Comparison of ENCODE assay signal across 16 mouse cellular contexts in the genomic region with DNA sequence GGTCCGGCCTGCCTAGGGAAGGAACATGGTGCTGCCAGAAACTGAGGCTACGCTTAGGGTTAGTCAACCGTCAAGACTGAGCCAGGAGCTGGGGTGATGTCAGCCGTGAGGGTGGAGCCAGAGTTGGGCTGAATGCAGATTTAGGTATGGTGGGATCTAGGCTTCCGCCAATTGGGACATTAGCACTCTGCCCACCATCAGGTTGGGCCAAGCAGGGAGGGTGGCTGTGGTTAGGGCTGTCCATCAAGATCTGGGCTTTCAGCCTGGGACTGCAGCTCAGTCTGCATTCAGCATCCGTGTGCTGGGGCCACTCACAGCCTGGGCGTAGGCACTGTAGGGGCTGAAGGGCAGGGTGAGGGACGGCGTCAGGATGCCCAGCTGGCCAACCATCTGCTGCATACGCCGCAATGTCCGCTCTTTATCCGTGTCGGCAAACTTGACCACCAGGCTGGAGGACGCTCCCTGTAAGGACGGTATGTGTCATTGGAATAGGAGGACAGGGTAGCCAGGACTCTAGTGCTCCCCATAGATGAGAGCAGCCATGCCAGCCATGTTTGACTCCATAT. TPM values are rescaled to one million over a fixed set of nuclear protein-coding genes. Genes with fewer than 3 reads are reported as not detected.
DNase-seq lines count a peak whose midpoint lies in the region; ATAC-seq and TF ChIP-seq lines count a peak whose summit lies in the region.
"Had no signal": no experiment of that assay in that cellular context is flagged by ENCODE, and none has a peak within 500 bp of the region (broad histone marks: within the 10 kb centered on the region; RNA-seq: fewer than 3 reads in every experiment).

No protein-coding gene starts in this region.

- H3K9me3 ChIP-seq in forebrain, embryonic 12.5 days = no peaks in the 10 kb centered on the region
- H3K9me3 ChIP-seq in forebrain, embryonic 13.5 days (replicated peaks) = no peaks in the 10 kb centered on the region
- no peaks in the 10 kb centered on the region for H3K9me3 ChIP-seq in intestine, postnatal 0 days (ENCODE audit: control insufficient read depth)
- H3K9me3 ChIP-seq: embryonic facial prominence, embryonic 12.5 days; heart, embryonic 10.5 days; hindbrain, embryonic 10.5 days; limb, embryonic 12.5 days; lung, embryonic 15.5 days had no signal

- no peak for ATAC-seq in forebrain, embryonic 12.5 days (ENCODE audit: low FRiP score)
- no peak for ATAC-seq in forebrain, embryonic 13.5 days
- no peak for ATAC-seq in intestine, postnatal 0 days

- no peak for TF ChIP-seq CTCF in left cerebral cortex, adult 2 months (IDR thresholded peaks at IDR 0.05)
- TF ChIP-seq CTCF in intestine, postnatal 0 days (IDR thresholded peaks at IDR 0.05; ENCODE audit: low read depth) = no peak

- peaks cover 39% of the 10 kb centered on the region for H3K4me1 ChIP-seq in forebrain, embryonic 12.5 days
- peaks cover 34% of the 10 kb centered on the region for H3K4me1 ChIP-seq in forebrain, embryonic 13.5 days
- peaks cover 4% of the 10 kb centered on the region for H3K4me1 ChIP-seq in intestine, postnatal 0 days (replicated peaks; ENCODE audit: control insufficient read depth, insufficient read depth, low read length)

- H3K9ac ChIP-seq in forebrain, embryonic 12.5 days = 0 out of 2 replicates have a peak overlapping the region, but pooled peaks have one; percentile 1
- no peak overlapping the region for H3K9ac ChIP-seq in forebrain, embryonic 13.5 days
- no peak overlapping the region for H3K9ac ChIP-seq in intestine, postnatal 0 days (ENCODE audit: low read depth, low read length)
- H3K9ac ChIP-seq: embryonic facial prominence, embryonic 12.5 days; limb, embryonic 12.5 days; liver, embryonic 14.5 days; lung, embryonic 15.5 days had no signal

- 87% methylated on average over 16 of the region's 16 CpGs for WGBS in forebrain, embryonic 12.5 days
- 88% methylated on average over 16 of the region's 16 CpGs for WGBS in forebrain, embryonic 13.5 days
- WGBS in intestine, postnatal 0 days = 85% methylated on average over 16 of the region's 16 CpGs

- no peak overlapping the region for H3K27ac ChIP-seq in forebrain, embryonic 12.5 days
- H3K27ac ChIP-seq in forebrain, embryonic 13.5 days = no peak overlapping the region
- H3K27ac ChIP-seq in left cerebral cortex, adult 2 months = peak overlapping the region; percentile 9; the same call in 1 of the 2 replicates
- no peak overlapping the region for H3K27ac ChIP-seq in intestine, postnatal 0 days (ENCODE audit: low read depth, low read length)
- H3K27ac ChIP-seq: embryonic facial prominence, embryonic 12.5 days; heart, embryonic 10.5 days; hindbrain, embryonic 10.5 days; limb, embryonic 12.5 days; liver, embryonic 14.5 days; lung, embryonic 15.5 days had no signal

- no peak for DNase-seq in left cerebral cortex, adult 2 months (ENCODE audit: extremely low spot score in 1 of 2, low spot score in 2 of 2)
- DNase-seq in left cerebral cortex, adult 11 months (ENCODE audit: low spot score) = no peak
- DNase-seq in right cerebral cortex, postnatal 25 days = peak; percentile 29
- DNase-seq in right cerebral cortex, postnatal 36 days (ENCODE audit: low spot score in 2 of 2) = no peak
- DNase-seq: kidney, adult 2 months had no signal

- peaks cover 53% of the 10 kb centered on the region for H3K27me3 ChIP-seq in forebrain, embryonic 12.5 days
- peaks cover 28% of the 10 kb centered on the region for H3K27me3 ChIP-seq in forebrain, embryonic 13.5 days
- peaks cover 29% of the 10 kb centered on the region for H3K27me3 ChIP-seq in intestine, postnatal 0 days (replicated peaks; ENCODE audit: control insufficient read depth, insufficient read depth, low read length)

- H3K4me3 ChIP-seq in forebrain, embryonic 12.5 days (replicated peaks) = no peak overlapping the region
- H3K4me3 ChIP-seq in forebrain, embryonic 13.5 days = no peak overlapping the region
- no peak overlapping the region for H3K4me3 ChIP-seq in left cerebral cortex, adult 2 months
- no peak overlapping the region for H3K4me3 ChIP-seq in intestine, postnatal 0 days (ENCODE audit: low read depth, low read length)
- H3K4me3 ChIP-seq: embryonic facial prominence, embryonic 12.5 days; heart, embryonic 10.5 days; hindbrain, embryonic 10.5 days; limb, embryonic 12.5 days; lung, embryonic 15.5 days had no signal

- H3K36me3 ChIP-seq in forebrain, embryonic 12.5 days (replicated peaks) = peaks cover 25% of the 10 kb centered on the region
- H3K36me3 ChIP-seq in forebrain, embryonic 13.5 days (ENCODE audit: poor library complexity, severe bottlenecking) = peaks cover 47% of the 10 kb centered on the region
- no peaks in the 10 kb centered on the region for H3K36me3 ChIP-seq in intestine, postnatal 0 days (ENCODE audit: control insufficient read depth, insufficient read depth)
- H3K36me3 ChIP-seq: embryonic facial prominence, embryonic 12.5 days; heart, embryonic 10.5 days; hindbrain, embryonic 10.5 days; limb, embryonic 12.5 days; lung, embryonic 15.5 days had no signal

- intact Hi-C loops in left cerebral cortex, adult 2 months (cut with DNase I) = no loop called here

- H3K4me2 ChIP-seq in forebrain, embryonic 12.5 days = no peak overlapping the region
- H3K4me2 ChIP-seq in forebrain, embryonic 13.5 days = no peak overlapping the region
- H3K4me2 ChIP-seq in intestine, postnatal 0 days (replicated peaks; ENCODE audit: low read depth) = no peak overlapping the region
- H3K4me2 ChIP-seq: embryonic facial prominence, embryonic 12.5 days; limb, embryonic 12.5 days; lung, embryonic 15.5 days; midbrain, embryonic 11.5 days had no signal

RNA-seq across cellular contexts. Expression of a gene that starts 12.3 kb away (rescaled TPM):
- 15.3 and 16.3 TPM in 2 replicates for polyA plus RNA-seq in forebrain, embryonic 12.5 days (2016; fragmentation: Nextera tagmentation; extraction: Ambion mirVana)
- polyA plus RNA-seq in forebrain, embryonic 13.5 days (2015; fragmentation: Nextera tagmentation; extraction: Ambion mirVana) = 18.5 and 25.2 TPM in 2 replicates
- 10 to 100 TPM; 93.4 to 94.9 TPM for total RNA-seq in left cerebral cortex, adult 2 months (2021)
- polyA plus RNA-seq in intestine, postnatal 0 days (2015; fragmentation: Nextera tagmentation; extraction: Ambion mirVana) = 29.2 and 35.1 TPM in 2 replicates

RNA-seq across cellular contexts. Expression of a gene that starts 14.8 kb away (rescaled TPM):
- 37.1 and 42.4 TPM in 2 replicates for polyA plus RNA-seq in forebrain, embryonic 12.5 days (2016; fragmentation: Nextera tagmentation; extraction: Ambion mirVana)
- 48.8 and 57.4 TPM in 2 replicates for polyA plus RNA-seq in forebrain, embryonic 13.5 days (2015; fragmentation: Nextera tagmentation; extraction: Ambion mirVana)
- 100 to 1,000 TPM; 284 to 288 TPM for total RNA-seq in left cerebral cortex, adult 2 months (2021)
- 0.76 and 1.0 TPM in 2 replicates for polyA plus RNA-seq in intestine, postnatal 0 days (2015; fragmentation: Nextera tagmentation; extraction: Ambion mirVana)
- total RNA-seq: gastrocnemius, postnatal 36 days had no signal

RNA-seq across cellular contexts. Expression of a gene that starts 28.4 kb away (rescaled TPM):
- polyA plus RNA-seq in forebrain, embryonic 12.5 days (2016; fragmentation: Nextera tagmentation; extraction: Ambion mirVana) = 65.8 and 66.6 TPM in 2 replicates
- polyA plus RNA-seq in forebrain, embryonic 13.5 days (2015; fragmentation: Nextera tagmentation; extraction: Ambion mirVana) = 56.8 and 60.9 TPM in 2 replicates
- total RNA-seq in left cerebral cortex, adult 2 months (2021) = 10 to 100 TPM; 78.3 to 80.8 TPM
- 58.6 and 61.1 TPM in 2 replicates for polyA plus RNA-seq in intestine, postnatal 0 days (2015; fragmentation: Nextera tagmentation; extraction: Ambion mirVana)

RNA-seq across cellular contexts. Expression of a gene that starts 32.2 kb away (rescaled TPM):
- 0.21 and 0.49 TPM in 2 replicates for polyA plus RNA-seq in forebrain, embryonic 12.5 days (2016; fragmentation: Nextera tagmentation; extraction: Ambion mirVana)
- polyA plus RNA-seq in forebrain, embryonic 13.5 days (2015; fragmentation: Nextera tagmentation; extraction: Ambion mirVana) = 0.52 and 0.53 TPM in 2 replicates
- under 1 TPM; 0.56 to 0.70 TPM for total RNA-seq in left cerebral cortex, adult 2 months (2021)
- polyA plus RNA-seq in intestine, postnatal 0 days (2015; fragmentation: Nextera tagmentation; extraction: Ambion mirVana) = 0.50 and 0.74 TPM in 2 replicates

RNA-seq across cellular contexts. Expression of a gene that starts 56.3 kb away (rescaled TPM):
- polyA plus RNA-seq in forebrain, embryonic 12.5 days (2016; fragmentation: Nextera tagmentation; extraction: Ambion mirVana) = 0.49 and 0.92 TPM in 2 replicates
- polyA plus RNA-seq in forebrain, embryonic 13.5 days (2015; fragmentation: Nextera tagmentation; extraction: Ambion mirVana) = 0.48 and 0.57 TPM in 2 replicates
- total RNA-seq in left cerebral cortex, adult 2 months (2021) = 1 to 10 TPM; 1.3 to 2.8 TPM
- 0.64 and 0.78 TPM in 2 replicates for polyA plus RNA-seq in intestine, postnatal 0 days (2015; fragmentation: Nextera tagmentation; extraction: Ambion mirVana)

Comparison
In these comparisons a context has a peak if more than half of its experiments do, and no peak if none do; other contexts are left out.
1. RNA of a gene that starts 14.8 kb away (polyA plus RNA-seq): 48.8 to 57.4 TPM in forebrain, embryonic 13.5 days and 37.1 to 42.4 TPM in forebrain, embryonic 12.5 days; 0.76 to 1.0 TPM in intestine, postnatal 0 days; every median in the first group is over 10 times any median in the second.